Mouse (Mus musculus) v-Abl transformed pro-B cells (cell line): ENCODE results near the gene Zfyve27.

ENCODE experiments used
- in situ Hi-C, 2 experiments: fragments of 400-800 bp; cut with MboI; formaldehyde crosslinking; loops; one replicate each; pipeline ENCODE4 v1.15.1; 2025; ENCODE audit not compliant: unreplicated experiment in 2 of 2

Gene Zfyve27

DNA sequence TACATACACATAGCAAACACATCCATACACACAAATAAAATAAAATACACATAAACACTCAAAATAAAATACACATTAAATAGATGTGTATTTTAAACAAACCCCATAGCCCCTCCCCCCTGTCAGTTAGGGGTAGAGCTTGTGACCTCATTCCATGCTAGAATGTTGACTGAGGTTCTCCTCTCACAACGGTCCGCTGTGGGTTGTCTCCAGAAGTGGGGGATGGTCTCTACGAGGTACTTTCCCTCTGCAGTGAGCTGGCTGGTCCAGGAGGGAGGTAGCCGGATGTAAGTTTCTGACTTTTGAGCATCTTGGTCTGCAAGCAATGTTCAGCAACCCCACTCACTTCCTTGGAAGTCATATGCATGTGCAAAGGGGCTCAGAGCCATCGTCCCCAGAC is at the start of gene Zfyve27:
TSS of gene Zfyve27 (plus strand) at position 188 of the 400 bp plus-strand sequence.
- in situ Hi-C loops: loop anchor here in 1 of 2 experiments (5.0 to 25.0 kb wide), 2 partner anchors 116 to 1076 kb away; partner anchors contain the start of genes Hoga1 and Opalin

DNA sequence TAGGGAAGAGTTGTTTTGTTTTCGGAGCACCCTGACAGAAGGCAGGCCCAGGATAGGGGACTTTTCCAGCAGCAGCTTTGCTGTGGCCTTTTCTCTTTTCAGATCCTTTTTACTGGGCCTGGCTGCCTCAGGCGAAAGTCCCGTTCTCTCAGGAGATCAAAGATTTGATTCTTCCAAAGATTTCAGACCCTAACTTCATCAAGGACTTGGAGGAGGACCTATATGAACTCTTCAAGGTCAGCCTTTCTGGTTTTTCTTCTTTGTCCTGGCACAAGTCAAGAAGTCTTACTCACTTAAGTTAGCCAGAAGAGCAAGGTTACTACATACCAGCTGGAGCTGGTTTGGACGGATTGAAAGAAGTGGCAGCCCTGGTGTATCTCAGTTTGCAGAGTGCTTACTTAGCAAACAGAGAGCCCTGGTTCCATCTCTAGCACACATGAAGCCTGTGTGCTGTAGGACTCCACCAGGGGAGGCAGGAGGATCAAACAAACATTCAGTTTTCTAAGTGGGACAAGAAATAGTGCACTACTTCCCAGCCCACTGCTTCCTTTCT is 47.9 kb upstream of the Zfyve27 start:
- in situ Hi-C loops: no loop called here

- in situ Hi-C loops: no loop called here
These were observed 45.6 kb upstream of the Zfyve27 start for GRCm38 (mm10) chr19:42118142-42118541.

DNA sequence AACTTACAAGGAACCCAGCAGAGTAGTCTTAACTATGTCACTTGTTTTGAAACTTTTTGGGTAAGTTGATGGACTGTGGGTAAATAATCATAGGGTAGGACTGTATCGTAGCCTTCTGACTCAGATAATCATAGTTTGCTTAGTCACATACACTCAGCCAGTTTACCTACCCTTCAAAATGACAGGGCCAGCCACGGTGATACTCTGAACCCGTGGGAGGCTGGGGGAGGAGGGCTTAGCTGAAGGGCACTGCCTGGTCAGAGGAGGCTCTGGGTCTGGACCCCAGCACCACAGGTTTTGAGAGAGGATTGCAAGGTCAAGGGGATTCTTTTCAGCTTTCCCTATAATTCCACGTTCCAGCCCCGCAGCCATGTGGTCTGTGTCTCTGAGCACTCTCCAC is 45.2 kb upstream of the Zfyve27 start:
- in situ Hi-C loops: no loop called here

DNA sequence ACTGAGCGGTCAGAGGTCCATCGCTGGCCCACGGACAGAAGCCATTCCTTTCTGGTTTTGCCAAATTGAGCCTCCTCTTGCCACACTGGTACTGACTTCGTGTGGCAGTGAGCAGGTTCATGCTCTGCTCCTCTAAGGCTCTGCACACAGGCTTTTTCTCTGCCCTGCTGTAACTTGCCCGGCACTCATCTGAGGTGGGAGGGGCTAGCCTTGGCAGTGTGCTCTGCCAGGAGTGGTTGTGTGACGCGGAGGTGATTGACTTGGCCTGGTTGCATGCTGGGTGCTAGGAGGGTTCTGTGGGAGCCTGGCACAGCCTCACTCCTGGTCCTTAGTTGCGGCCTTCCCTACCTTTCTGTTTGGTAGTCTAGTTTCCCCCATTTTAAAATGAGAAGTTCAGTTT is 43.3 kb upstream of the Zfyve27 start:
- in situ Hi-C loops: no loop called here

GRCm38 (mm10) chr19:42124684-42125083 is 39.1 kb upstream of the Zfyve27 start:
- in situ Hi-C loops: no loop called here

DNA sequence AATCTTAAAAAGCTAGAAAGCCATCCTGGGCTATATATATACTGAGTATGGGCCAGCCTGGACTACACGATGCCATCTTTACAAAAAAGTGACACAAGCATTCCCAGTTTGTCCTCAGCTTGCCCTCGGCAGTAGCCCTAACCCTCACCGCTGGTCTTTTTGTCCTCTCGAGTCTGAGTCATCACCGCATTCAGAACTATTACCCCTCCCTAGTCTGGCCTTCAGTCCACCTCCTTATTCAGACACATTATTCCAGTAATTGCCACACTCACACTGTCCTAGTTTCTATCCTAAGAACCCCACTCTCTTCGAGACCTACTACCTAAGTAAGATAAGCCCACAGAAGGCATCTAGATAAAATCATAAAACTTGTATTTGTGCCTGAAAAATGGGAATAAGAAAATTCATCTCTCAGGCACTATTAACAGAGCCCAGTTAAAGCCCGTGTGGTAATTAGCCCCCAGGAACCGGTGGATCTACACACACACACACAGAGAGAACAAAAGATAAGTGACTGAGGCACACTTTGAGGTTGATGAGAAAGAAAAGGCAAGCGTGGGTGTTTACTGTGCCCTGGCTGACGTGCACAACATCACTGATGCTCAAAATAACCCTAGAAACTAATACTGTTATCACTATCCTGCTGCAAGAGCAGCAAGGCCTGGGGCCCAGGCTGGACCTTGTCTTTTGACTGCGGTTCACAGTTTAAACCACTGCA is 38.1 kb upstream of the Zfyve27 start:
- in situ Hi-C loops: no loop called here

DNA sequence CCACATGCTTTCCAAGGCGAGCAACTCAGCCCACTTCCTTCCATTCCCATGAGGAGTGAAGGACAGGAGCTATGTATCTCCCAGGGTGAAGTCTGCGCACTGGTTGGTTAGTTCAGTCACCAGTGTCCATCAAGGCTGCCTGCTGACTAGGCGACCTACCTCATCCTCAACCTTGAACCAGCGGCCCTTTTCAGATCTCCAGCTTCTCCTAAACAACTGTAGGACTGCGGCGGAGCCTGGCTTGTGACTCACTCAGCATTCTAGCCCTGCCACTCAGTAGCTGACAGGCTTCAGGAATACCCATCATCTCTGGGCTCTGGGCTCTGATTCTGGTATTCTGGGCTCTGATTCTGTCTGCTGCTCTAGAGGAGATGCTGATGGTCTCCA is 37.5 kb upstream of the Zfyve27 start:
- in situ Hi-C loops: no loop called here

DNA sequence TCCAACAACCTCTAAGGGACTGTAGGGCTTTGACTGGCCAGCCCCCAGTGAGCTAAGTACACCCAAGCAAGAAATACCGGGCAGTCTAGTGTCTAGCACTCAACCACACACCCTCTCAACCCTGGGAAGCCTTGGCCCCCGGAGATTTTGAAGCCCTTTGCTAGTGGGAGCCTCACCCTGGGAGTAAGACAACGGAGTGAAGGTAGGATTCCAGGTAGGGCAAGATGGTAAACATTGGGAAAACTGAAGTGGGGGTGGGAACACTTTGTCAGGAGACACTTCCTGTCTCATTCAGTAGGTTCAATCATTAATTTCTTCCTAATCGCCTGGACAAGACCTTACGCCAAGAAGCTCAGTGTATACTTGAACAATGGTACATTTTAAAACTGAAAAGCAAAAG is 36.7 kb upstream of the Zfyve27 start:
- in situ Hi-C loops: no loop called here

DNA sequence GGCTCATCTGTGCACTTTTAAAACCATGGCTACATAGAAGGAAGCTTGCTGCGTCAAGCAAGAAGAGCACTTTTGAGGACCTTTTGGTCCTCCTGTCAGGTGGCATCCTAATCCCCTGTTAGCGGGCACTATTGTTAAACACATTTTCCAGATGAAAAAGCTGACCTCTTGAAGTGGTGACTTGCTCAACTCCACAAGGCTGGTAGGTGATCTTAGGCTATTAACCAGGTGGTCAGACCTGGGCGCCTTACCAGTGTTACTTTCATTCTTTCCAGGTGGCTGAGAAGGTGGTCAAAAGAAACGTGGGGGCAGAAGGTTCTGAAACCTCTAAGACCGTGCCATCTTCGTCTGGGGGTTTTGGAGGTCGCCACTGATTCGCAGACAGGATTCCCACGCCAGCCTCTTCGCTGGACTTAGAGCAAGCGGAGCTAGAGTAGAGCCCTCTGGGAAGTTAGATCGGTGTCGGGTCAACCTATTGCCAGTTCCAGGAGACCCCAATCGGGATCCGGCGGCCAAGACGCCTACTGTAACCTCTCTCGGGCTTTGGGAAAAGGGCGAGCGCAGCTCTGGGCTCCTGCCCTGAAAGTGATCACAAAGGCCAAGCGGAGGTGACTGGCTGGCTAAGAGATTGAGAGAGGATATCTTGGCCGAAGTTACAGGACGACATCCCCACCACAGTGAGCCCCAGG is 35.6 kb upstream of the Zfyve27 start:
- in situ Hi-C loops: no loop called here

- in situ Hi-C loops: no loop called here
These were observed 34.8 kb upstream of the Zfyve27 start, which contains the start of gene Avpi1 for GRCm38 (mm10) chr19:42128787-42129508. TSS of gene Avpi1 (minus strand) at chr19:42129059.

GRCm38 (mm10) chr19:42129509-42130293 is 34.0 kb upstream of the Zfyve27 start:
- in situ Hi-C loops: no loop called here

- in situ Hi-C loops: no loop called here
These were observed 33.5 kb upstream of the Zfyve27 start for GRCm38 (mm10) chr19:42130294-42130606.

- in situ Hi-C loops: no loop called here
These were observed 32.6 kb upstream of the Zfyve27 start for GRCm38 (mm10) chr19:42131101-42131500.

DNA sequence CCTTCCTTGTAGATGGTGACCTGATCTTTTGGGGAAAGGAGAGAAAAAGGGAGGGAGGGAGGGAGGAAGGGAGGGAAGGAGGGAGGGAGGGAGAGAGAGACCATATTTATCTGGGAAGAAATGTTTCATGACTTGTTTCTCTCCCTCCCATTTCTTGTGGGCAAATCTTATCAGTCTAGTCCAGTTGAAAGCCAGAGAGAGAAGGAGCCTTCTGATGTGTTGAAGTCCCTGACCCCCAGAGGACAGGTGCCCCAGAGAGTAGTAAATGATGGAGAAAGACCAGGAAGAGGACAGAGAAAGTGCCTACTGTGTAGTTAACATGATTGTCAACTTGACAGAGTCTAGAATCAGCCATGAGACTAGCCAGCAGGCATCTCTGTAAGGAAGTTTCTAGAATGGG is 28.7 kb upstream of the Zfyve27 start:
- in situ Hi-C loops: no loop called here

GRCm38 (mm10) chr19:42136126-42136525 is 27.6 kb upstream of the Zfyve27 start:
- in situ Hi-C loops: no loop called here

DNA sequence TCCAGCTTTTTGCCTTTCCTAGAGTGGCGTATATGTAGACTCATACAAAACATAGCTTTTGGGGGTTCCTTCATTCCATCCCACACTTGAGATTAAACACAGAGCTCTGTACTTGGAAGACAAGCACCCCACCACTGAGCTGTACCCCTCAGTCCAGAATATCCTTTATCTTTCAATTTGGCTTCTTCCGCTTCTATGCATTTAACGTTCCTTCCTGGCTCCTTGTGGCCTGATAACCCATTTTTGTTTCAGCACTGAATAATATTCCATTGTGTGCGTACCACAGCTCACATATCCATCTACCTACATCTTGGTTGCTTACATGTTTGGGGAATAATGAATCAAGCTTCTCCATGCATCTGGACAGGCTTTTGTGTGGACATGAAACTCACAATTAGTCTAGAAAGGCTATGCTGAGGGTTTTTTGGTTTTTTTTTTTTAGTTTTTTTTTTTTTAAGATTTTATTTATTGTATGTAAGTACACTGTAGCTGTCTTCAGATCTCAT is 26.5 kb upstream of the Zfyve27 start:
- in situ Hi-C loops: no loop called here

GRCm38 (mm10) chr19:42138517-42139285 is 25.1 kb upstream of the Zfyve27 start:
- in situ Hi-C loops: no loop called here

DNA sequence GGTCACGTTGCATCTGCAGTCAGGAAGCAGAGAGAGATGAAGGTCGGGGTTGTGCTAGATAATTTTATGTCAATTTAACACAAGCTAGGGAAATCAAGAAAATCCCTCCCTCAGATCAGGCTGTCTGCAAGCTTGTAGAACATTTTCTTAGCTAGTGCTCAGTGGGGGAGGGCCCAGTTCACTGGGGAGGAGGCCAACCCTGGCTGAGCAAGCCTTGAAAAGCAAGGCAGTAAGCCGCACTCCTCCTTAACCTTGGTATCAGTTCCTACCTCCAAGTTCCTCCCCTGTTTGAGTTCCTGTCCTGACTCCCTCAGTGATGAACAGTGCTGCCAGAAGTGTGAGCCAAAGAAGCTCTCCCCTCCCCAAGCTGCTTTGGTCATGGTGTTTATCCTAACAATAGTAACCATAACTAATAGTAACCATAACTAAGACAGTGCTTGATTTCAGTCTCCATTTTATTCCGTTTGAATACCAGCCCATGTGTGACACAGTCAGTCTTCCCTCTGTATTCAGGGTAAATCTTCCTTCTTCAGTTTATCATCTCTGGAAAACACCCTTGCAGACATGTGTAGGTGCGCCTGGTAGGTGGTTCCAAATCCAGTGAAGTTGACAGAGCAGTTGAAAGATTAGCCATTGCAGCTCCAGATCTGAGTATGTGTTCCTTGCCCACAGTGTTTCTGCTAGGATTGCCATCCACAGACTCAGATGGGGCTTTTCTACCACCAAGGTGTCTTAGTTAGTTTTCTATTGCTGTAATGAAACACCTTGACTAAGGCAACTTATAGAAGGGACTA is 23.8 kb upstream of the Zfyve27 start:
- in situ Hi-C loops: no loop called here
